Mouse (Mus musculus) cortical plate, adult 2 months (tissue): Measurements from ENCODE around the gene Rln3. TPM values are rescaled to one million over a fixed set of nuclear protein-coding genes. Genes with fewer than 3 reads are reported as not detected.

Experiments
- H3K27ac ChIP-seq: fragments of 200-500 bp; 2 replicates; pipeline ENCODE4 v1.5.1; 2012; ENCODE audit warnings: low read length, control low read depth, inconsistent platforms; ENCODE audit not compliant: insufficient read depth
- H3K4me1 ChIP-seq: fragments of 200-500 bp; 2 replicates; pipeline ENCODE4 v1.6.1; 2011; ENCODE audit warnings: low read length; ENCODE audit not compliant: control insufficient read depth, insufficient read depth
- H3K4me3 ChIP-seq: fragments of 200-500 bp; 2 replicates; pipeline ENCODE4 v1.5.1; 2011; ENCODE audit warnings: mild to moderate bottlenecking, low read length, control low read depth; ENCODE audit not compliant: insufficient read depth
- CTCF ChIP-seq: fragments of 200-500 bp; IDR thresholded peaks from 2 replicates; pipeline ENCODE4 v1.5.1; 2011; ENCODE audit warnings: mild to moderate bottlenecking, control low read depth, low read length; ENCODE audit not compliant: insufficient read depth; ENCODE audit errors: extremely low read depth
- POLR2A ChIP-seq: fragments of 200-500 bp; IDR thresholded peaks from 2 replicates; pipeline ENCODE4 v1.6.1; 2011; ENCODE audit warnings: mild to moderate bottlenecking, low read length, control low read depth; ENCODE audit not compliant: insufficient read depth; ENCODE audit errors: extremely low read depth
- polyA plus RNA-seq: library from polyadenylated mRNA; depleted of rRNA; stranded (reverse); fragments of >200 nt; gene quantifications from 2 replicates; pipeline ENCODE4 v1.2.3, GENCODE M21; 2012; rRNA removed

Gene Rln3
- not detected in 2 replicates for polyA plus RNA-seq

DNA sequence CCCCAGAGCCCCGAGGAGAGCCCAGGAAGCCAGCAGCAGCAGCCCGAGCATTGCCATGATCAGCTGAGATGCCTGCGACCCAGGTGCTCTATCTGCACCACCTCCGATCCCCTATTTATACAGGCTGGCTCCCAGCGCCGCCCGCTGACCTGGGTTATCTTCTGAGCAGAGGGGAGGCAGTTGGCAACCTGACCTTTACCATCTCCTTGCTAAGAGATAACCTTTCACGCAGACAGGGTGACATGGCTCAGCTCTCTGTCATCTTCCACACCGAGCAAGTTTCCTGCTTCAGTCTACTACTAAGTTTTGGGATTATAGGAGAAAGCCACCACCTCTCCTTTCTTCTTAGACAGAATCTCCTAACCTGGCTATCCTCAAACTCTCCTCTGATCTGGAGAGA is at the start of gene Rln3:
Rln3 (minus strand) TSS at position 101 of the 400 bp plus-strand sequence.
- H3K4me1 ChIP-seq, result no peaks in the 10 kb centered on the region

DNA sequence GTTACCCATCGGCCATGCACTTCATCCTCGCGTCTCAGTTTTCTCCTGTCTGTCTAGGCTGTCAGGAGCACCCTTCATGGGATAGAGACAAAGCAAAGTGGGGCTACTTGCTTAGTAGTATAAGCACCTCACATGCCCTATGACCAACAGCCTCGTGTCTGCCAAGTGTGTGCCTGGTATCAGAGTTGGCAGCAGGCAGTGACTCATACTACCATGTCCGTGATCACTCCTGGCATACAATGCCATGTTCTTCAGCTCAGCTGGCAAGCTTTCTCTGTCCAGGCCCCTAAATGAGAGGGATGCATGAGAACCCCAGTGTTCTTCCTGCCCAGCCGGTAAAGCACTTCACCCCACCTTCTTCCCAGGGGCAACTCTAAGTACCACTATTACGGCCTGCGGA is 45.8 kb upstream of the Rln3 start:
- TF ChIP-seq CTCF (no peak), POLR2A (no peak)
- no peak overlapping the region for H3K27ac ChIP-seq
- H3K4me1 ChIP-seq, result no peaks in the 10 kb centered on the region
- no peak overlapping the region for H3K4me3 ChIP-seq

More for the DNA sequence above, at the start of gene Rln3:
- Histone ChIP-seq H3K4me3 (no peak within 1 kb of the TSS), H3K27ac (no peak within 1 kb of the TSS)
- no peak for TF ChIP-seq CTCF

DNA sequence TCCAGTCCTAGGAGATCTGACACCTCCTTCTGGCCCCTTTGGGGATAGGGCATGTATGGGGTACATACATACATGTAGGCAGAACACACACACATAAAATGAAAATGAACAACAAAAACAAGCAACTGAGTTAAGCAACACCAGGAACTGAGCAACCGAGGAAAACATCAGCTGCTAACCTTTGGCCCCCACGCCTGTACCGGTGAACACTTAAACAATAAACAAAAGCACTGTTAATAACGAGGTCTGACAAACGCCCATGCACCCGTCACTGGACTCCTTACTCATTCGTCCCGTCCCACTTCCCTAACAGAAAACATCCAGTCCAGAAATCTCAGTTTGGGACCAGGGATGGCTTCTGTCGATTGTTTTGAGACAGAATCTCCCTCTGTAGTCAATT is 44.5 kb upstream of the Rln3 start:
- H3K4me3 ChIP-seq, result no peak overlapping the region
- no peaks in the 10 kb centered on the region for H3K4me1 ChIP-seq
- H3K27ac ChIP-seq, result no peak overlapping the region
- TF ChIP-seq CTCF (no peak), POLR2A (no peak)

DNA sequence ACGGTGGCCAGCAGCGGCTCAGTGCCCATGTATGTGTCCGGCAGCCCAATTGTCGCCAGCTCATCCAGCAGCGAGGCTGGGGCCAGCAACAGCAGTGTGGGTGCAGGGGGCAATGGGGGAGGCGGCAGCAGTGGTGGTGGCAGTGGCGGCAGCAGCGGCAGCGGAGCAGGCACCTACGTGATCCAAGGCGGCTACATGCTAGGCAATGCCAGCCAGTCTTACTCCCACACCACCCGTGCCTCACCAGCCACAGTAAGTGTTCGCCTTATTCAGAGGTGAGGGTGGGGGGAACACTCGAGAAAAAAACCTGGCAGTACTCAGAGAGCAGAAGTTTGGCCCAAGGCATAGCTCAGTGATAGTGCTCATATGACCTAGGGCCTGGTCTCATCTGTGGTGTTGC is 43.0 kb upstream of the Rln3 start:
- no peak for TF ChIP-seq CTCF
- no peak for TF ChIP-seq POLR2A

DNA sequence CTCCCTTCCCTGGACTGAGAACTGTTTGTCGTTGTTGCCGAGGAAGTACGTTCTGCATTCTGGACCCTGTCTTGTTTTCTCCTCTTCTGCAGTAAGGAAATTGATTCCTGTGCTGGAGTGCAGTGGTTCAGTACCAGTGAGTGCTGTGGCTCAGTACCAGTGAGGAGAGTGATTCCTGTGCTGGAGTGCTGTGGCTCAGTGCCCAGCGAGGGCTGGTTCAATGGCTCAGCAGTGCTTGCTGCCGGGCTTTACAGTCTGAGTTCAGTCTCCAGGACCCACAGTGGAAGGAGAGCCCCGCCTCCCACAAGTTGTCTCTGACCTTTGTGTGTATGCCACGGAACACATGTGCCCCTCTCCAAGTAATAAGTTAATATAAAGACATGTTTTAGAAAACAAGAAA is 42.4 kb upstream of the Rln3 start:
- TF ChIP-seq POLR2A, result no peak
- no peak for TF ChIP-seq CTCF
- Histone ChIP-seq H3K4me1 (no peaks in the 10 kb centered on the region), H3K27ac (no peak overlapping the region), H3K4me3 (no peak overlapping the region)

More for the DNA sequence above, 43.0 kb upstream of the Rln3 start:
- Histone ChIP-seq H3K4me1 (no peaks in the 10 kb centered on the region), H3K27ac (no peak overlapping the region), H3K4me3 (no peak overlapping the region)

DNA sequence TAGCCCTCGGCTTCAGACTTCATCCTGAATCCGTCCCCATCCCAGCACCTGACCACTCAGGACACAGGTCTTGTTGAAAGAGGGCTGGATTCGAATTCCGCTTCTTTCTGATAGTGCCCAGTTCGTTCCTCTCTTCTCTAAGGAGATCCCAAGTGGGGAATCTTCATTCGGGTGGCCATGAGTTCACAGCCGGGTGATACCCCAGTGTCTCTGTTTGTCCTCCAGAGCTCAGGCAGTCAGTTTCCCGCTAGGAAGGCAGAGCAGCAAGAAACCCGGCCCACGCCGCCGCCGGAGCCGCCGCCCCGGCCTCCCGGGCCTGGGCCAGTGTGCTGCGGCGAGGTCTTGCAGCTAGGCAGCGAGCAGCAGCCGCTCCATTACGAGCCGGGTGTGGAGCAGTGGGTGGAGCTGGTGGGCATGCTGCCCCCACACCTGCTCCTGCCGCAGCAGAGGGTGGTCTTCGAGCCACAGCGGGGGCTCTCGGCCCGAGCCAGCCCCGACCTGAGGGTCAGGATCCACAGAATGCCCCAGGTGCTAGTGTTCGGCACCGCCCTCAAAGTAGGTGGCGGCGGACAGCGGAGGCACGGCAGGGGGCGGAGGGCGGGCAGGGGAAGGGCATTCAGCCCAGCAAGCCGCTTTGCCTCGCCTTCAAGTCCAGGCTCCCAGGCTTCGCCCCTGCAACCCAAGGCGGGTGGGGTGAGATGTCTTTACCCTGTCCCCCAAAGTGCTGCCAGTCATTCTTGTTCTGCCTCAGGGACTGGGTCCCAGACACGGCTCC is 39.7 kb upstream of the Rln3 start:
- Histone ChIP-seq H3K4me3 (no peak overlapping the region), H3K4me1 (no peaks in the 10 kb centered on the region), H3K27ac (no peak overlapping the region)
- no peak for TF ChIP-seq POLR2A
- no peak for TF ChIP-seq CTCF

DNA sequence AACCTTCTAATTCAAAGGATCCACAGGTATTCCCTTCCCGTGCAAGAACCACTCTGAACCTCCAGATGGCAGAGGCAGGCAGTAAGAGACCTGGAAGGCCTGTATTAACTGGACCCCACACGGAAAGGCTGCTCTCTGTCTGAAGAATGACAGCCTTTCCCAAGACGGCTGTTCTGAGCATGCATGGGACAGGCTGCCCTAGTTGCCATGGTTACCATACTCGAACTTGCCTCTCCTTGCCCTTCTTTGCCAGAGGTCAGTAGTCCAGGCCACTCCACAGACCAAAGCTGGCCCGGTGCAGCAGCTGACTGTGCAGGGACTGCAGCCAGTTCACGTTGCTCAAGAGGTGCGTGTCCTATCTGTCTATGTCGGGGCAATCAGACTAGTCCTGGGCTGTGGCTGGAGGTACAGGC is 39.0 kb upstream of the Rln3 start:
- Histone ChIP-seq H3K4me1 (no peaks in the 10 kb centered on the region), H3K27ac (no peak overlapping the region), H3K4me3 (no peak overlapping the region)
- no peak for TF ChIP-seq POLR2A

DNA sequence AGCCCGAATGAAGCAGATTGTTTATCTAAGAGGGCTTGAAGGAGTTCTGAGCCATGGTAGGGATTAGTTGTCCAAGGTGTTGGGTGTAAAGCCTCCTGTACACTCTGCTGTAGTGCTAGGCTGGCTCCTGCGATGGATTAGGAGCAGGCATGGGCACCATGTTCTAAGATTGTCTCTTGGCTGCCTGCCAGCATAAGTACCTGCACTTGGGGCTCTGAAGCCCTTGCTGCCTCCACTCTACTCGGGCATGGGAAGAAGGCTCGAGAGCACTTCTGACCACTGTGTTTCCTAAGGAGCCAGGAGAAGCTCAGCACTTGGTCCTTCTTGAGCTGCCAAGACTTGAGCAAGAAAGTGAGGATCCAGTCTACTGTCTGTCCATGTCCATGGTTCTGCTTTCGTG is 34.4 kb upstream of the Rln3 start:
- TF ChIP-seq CTCF (no peak), POLR2A (no peak)
- Histone ChIP-seq H3K4me3 (no peak overlapping the region), H3K4me1 (no peaks in the 10 kb centered on the region), H3K27ac (no peak overlapping the region)

DNA sequence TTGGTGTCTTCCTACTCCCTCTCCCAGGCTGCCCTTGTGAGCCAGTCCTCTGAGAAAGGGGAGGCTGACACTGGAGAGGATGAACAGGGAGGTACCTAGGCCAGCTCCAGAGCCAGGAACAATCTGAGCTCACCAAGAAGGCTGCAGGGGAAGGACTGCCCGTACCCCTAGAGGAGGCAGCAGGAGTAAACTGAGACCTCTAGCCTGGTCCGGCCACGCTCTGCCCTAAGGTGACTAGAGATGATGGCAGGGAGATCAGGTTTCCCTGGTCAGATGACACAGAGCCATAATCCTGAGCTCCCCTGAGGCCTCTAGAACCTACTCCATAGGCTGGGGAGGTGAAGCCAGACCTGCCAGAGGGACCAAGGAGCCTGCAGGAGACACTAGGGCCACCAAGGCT is 32.0 kb upstream of the Rln3 start:
- TF ChIP-seq CTCF (no peak), POLR2A (no peak)
- Histone ChIP-seq H3K4me3 (no peak overlapping the region), H3K27ac (no peak overlapping the region), H3K4me1 (peaks cover 4% of the 10 kb centered on the region)

DNA sequence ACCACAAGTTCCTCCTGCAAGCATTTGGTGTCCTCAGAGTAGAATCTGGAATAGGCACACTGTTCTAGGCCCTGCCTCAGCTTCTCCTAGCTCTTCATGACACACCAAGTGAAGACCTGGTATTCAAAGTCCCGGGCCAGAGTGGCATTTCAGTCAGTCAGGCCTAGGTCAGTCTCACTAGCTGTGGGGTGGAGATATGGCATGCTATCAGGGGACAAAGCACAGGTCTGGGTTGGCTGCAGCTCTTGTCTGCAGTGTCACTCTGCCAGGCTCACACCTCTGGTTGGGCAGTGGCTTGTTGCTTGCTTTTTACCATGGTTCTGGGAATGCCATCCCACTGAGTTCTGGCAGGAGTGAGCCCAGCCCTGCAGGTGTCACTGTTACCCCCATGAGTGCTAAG is 31.6 kb upstream of the Rln3 start:
- TF ChIP-seq POLR2A (no peak), CTCF (no peak)

More for the DNA sequence above, 31.6 kb upstream of the Rln3 start:
- Histone ChIP-seq H3K4me1 (peaks cover 6% of the 10 kb centered on the region), H3K27ac (no peak overlapping the region), H3K4me3 (no peak overlapping the region)
